Mouse (Mus musculus) erythroblast, adult 5-6 weeks (primary cell): ENCODE results near the gene Card11. TPM values are rescaled to one million over a fixed set of nuclear protein-coding genes. Genes with fewer than 3 reads are reported as not detected.

Experiments used
- ATAC-seq: replicated peaks from 2 replicates; pipeline ENCODE4 v1.8.0; 2016; ENCODE audit warnings: moderate number of reproducible peaks, mild to moderate bottlenecking, moderate TSS enrichment, inconsistent platforms; ENCODE audit not compliant: poor library complexity, low FRiP score, severe bottlenecking
- total RNA-seq, 2 experiments: library from RNA; stranded (forward) in 1 of 2; stranded (reverse) in 1 of 2; fragments of 150-400 nt in 1 of 2; fragments of 200-764, 138-1000 nt in 1 of 2; gene quantifications; 2 replicates each; pipeline versions ENCODE4 v1.2.3 to v1.2.4; 2015 to 2017; ENCODE audit warnings: low replicate concordance in 2 of 2

The Card11 gene
- total RNA-seq, 2 experiments from 2014 or later, result 0.68 to 1.3 TPM

DNA sequence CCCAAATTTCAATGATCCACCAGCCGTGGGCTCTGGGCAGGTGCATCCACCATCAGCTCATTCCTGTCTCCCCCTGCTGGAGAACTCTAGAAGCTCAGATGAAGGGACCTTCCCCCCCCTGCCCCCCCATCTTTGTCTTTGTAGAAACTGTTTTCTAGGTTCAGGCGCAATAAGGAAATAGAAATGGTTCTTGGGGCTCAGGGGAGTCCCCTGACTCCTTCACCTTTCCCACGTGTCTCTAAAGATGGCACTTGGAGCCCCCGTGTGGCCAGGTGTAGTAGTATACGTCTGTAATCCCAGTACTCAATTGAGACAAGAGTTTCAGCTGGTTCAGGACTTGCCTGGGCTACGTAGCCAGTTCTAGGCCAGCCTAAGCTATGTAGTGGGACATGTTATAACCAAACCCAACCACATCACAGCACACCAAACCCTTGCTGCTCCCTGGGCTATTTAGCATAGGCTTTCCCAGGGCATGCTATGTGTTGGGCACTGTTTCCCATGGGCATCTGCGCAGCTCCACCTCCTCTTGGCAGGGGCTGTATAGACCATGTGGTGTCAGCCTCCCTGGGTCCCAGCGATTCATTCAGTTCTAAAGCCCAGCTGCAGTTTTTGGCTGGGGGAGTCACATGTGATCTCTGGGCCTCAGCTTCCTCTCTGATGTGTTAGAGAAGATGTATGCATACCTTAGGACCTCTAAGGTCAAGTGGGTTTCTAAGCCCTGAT is 142.8 kb downstream of the Card11 start:
- ATAC-seq, result peak; percentile 53

DNA sequence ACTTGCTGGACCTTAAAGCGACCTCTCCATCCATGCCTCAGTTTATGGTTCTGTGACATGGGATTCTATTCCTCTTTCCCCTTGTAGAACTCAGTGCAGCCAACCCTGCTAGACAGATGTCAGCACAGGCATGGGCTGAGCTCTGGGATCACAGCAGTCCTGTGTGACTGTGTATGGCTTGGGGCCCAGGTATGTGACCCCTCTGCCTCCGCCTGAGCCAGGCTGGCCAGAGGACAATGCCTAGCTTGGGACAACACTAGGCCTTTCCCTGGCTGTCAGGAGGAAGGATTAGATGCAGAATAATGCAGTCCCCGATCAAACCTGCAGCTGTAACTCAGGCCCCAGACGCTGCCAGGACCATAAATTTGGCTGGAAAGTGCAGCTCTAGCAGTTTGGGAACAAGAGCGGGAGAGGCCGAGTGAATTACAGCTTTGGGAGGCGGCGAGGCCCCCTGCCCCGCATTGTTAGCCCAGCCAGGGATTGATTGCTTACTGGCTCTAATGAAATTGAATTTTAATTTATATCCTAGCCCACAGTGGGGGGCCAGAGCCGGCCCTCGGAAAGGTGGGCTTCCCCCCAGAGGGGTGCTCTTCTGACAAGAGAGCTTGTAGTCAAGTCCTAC is 144.4 kb downstream of the Card11 start:
- ATAC-seq, result no peak

DNA sequence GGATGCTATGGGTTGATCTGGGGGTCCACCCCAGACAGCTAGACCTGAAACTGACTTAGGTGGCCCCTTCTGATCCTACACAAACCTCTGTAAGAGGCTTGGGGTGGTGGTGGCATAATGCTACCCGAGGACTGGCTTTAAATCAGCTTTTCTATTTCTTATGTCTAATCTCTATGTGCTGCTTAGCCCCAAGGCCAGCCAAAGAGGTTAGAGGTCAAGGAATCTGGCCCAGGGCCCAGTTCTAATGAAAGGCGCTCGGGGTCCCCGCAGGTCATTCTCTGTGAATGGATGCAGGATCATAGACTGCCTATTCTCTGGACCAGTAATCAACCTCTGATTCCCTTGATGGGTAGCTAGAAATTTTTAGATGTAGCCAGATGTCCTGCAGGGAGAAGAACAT is 145.7 kb downstream of the Card11 start:
- no peak for ATAC-seq

DNA sequence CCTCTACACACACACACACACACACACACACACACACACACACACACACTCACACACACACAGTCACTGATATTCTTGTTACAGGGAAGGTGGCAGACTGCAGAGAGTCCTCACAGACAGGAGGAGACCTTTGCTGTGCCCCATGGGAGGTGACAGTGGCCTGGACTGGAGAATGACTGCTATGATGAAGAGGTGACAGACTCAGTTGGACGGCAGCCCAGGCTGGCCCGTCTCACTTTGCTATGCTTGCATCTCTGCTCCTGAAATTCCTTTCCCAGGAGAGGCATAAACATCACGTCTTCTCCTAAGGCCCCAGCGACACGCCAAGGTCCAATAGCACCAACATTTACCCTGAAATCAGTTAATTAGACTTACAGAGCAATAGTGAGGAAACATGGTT is 146.7 kb downstream of the Card11 start:
- ATAC-seq, result no peak

DNA sequence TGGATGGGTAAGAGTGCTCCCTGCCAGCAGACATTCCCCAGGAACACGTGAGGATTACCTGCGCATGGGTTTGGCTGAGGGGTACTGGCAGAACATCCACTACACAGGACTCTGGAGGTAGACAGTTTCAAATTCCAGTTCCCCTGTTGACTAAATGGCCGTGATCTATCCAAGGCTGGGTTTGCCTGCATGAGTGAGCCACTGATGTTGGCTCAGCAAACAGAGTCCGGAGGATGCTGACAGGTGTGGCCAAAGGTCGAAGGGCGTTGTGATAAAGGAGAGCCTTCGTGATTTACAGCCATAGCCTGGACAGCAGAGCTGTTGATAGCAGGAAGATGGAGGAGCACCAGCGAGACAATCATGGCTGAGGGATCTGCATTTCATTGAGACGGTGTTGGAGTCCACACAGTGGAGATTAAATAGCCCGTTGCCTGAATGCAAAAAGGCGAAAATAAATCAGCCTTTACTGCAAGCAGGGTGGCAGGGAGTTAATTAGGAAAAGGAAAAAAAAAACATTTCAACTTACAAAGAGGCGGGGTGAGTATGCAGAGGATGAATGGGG is 147.9 kb downstream of the Card11 start:
- no peak for ATAC-seq

DNA sequence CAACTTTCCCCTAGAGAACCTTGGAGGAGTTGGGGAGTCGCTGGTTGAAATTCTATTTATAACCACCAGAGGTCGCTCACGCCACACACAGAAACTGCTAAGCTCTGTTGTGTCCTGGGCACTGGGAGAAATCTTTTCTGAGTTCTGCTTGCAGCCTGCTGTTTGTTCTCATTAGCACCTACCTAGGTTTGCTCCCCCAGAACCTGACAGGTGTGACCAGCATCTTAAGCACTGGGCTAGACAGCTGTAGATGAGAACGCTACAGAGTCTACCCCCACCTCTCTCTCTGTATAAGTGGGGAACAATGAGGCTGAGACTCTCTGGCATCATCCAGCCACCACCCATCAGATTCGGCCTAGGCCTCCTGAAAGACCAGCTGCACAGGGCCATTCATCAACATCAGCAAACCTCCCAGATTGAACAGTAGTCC is 153.1 kb downstream of the Card11 start:
- ATAC-seq, result peak; percentile 83

DNA sequence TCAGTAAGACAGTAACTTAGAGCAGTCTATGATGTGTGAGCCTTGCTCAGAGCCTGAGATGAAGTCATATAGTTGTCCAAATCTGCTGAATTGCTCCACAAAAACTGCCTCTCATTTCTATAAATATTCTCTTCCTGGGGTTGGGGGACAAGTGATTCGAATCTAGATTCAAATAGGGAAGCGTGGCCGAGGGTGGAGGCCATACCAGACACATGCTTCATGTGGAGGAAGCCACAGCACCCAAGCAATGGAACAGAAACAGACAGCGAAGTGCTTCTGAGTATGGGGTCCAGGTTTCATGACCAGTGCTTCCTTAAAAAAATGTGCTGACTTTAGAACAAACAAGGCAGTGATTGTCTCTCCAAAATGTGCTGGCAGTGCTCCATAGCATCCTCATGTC is 158.4 kb downstream of the Card11 start:
- no peak for ATAC-seq

DNA sequence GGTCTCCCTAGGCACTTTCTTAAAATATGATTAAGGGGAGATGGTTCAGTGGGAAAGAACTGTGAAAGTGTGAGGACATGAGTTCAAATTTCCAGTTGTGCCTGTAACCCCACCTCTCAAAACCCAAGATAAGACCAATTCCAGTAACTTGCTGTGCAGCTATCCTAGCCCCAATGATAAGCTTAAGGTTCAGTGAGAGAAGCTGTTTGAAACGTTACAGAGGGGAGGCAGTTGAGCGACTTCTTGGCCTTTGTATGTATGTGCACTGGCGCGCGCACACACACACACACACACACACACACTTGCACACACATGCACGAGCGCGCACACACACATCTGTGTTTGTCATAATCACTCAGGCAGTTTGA is 169.3 kb downstream of the Card11 start:
- ATAC-seq, result no peak

DNA sequence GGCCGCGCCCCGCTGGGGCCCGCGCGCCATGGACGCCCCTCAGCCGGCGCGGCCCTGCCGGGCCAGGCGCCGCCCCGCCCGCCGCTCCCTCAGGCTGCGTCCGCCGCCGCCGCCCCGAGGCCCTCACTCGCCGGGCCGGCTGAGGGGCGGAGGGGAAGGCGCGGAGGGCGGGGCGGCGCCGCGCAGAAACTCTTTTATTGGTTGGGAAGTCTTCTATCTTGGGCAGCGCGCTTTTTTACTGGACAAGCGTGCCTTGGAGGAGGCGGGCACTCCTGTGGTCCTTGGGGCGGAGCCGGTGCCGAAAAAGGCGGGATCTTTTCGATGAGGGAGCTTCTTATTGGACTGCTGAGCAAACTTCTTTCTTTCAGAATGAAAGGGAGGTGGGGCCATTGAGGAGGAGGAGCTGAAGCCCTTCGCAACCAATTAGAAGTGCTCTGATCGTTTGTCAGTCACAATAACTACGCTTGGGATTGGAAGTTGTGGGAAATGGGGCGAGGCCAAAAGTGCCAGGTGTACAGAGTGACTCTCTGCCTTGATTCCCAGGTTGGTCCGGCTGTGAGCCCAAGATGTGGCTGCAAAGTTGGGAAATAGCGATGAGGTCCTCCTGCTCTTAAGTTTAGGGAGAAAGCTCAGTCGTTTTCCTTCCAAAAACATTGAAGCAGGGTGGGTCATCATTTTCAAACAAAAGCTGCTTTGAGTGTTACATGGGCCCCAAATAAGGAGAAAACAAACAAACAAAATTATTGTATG is 169.9 kb downstream of the Card11 start, which contains the start of gene Gna12:
Gna12 (minus strand) TSS at position 118 of the 750 bp plus-strand sequence.
- ATAC-seq, result peak; percentile 95

DNA sequence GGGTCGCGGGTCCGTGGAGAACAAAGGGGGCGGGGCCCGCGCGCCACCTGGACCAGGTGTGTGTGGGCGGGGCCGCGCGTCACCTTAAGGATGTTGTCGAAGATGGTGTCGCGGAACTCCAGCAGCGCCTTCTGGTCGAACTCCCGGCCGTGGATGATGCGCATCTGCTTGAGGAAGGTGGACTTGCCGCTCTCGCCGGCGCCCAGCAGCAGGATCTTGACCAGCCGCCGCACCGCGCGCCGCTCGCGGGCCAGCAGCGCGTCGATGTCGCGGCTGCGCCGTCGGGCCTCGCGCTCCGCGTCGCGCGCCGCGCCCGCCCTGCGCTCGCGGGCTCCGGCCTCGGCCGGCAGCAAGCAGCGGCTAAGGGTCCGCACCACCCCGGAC is 170.5 kb downstream of the Card11 start:
- no peak for ATAC-seq

DNA sequence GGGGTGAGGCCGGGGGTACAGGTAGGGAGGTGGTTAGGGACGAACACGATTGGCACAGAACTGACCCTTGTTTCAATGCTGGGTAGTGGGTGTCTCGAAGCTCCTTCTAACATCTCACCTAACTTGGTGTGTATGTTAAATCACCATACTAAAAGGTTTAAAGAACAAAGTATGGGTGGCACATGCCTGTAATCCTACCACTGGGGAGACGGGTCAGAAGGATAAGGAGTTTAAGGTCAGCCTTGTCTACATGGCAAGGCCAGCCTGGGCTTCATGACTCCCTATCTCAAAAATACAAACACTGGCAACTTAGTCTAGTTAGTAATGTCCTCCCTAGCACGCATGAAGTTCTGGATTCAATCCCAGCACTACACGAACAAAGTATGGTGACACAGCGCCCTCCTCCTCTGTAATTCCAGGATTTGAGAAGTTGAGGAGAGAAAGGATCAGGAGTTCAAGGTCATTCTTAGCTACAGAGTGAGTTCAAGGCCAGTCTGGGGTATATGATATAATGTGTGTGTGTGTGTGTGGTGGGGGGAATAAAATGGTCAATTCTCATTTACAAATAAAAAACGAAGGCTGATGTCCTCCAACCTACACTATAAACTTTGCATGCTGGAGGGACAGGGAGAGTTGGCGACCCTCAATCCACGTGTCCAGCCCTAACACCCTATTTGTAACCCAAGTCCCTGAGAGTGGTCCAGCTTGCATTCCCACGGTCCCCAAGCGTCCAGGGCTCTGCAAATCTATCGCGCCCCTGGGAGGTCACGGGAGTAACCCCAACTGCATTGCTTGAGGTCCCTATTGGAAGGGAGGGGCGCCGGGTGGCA is 171.1 kb downstream of the Card11 start:
- peak; percentile 8; the same call in 1 of the 2 replicates for ATAC-seq

DNA sequence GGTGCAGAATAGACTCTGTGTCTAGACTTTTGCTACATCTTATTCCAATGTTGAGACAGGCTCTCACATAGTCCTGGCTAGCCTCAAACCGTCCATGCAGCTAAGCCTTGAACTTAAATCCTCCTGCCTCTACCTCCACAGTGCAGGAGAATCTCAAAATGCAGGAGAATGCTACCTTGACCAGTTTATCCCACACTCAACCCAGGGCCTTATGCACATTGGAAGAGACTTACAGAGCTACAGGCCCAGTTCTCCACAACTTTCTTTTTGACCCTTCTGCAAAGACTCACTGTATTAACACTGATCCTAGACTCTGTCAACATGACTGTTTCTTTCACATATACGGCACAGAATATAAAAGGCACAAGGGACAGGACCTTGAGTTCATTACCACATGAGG is 172.0 kb downstream of the Card11 start:
- no peak for ATAC-seq

DNA sequence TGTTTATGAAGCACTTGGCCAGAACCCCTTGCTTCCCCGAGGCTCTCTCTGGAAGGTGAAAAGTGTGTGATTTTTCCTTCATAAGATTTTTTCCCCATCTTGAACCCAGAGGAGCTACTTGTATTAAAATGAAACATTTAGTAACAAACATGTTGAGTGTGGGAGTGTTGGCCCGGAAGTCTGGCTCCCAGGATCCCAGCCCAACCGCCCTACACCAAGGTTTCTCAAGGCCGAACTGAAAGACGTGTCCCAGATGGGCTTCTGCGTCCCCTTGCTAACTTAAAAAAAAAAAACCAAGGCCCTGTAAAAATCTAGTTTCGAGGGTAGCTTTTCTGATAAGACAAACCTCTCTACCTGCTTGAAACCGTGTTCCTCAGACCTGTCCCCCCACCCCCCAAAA is 172.5 kb downstream of the Card11 start:
- ATAC-seq, result no peak

DNA sequence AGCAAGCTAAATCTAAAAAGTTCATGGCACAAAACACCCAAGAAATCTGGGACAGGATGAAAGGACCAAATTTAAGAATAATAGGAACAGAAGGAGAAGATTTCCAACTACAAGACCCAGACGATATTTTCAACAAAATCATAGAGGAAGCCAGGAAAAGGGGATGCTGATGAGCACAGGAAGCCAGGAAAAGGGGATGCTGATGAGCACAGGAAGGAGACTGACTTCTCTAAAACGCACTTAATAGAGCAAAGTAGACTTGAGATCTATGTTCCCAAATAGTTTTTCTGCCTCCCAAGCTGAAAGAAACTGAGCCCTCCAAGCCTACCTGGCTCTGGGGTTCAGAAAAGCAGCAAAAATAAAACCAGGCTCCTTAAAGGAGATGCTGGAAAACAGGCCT is 173.0 kb downstream of the Card11 start:
- ATAC-seq, result no peak

DNA sequence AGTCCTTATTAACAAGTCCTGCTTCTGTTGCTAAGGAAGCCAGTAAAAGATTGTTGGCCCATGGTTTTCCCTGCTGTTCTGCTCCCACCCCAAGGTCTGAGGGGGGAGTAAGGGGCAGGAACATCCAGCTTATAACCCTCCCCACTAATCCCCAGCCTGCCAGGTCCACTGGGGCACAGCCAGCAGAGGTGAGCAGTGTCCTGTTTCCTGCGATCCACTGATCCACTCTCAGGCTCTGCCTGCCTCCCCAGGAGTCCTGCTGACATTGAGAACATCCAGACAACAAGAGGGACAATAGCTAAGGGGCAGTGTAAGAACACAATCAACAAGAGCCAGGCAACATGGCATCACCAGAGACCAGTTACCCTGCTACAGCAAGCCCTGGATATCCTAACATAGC is 173.6 kb downstream of the Card11 start:
- ATAC-seq, result no peak

DNA sequence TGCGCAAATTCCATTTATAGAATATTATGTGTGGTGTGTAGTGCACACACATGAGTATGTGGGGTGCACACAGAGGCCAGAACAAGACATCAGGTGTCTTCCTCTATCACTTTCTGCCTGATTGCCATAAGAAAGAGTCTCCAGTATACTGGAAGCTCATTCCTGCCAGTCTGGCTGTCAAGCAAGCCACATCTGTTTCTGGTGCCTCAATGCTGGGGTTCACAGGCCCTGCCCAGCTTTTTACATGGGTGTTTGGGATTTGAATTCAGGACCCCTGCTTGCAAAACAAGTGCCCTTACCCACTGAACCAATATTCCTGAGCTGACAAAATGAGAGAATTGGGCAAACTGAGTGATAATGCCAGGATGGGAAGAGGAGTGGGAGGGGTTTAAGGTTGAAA is 174.3 kb downstream of the Card11 start:
- no peak for ATAC-seq

DNA sequence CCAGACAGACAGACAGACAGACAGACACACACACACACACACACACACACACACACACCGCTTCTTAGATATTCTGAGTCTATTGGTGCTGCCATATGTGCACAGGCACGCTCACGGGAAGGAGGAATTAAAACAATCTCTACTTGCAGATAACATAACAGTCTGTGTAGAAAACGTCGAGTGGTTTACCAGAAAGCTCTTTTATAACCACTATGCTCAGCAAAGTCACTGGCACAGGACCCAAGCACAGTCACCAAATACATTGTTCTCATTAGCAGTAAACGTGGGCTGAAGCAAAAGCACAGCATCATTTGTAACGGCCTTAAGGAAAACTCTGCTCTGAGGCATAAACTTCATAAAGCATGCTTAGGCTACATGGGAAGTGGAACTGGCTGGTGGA is 176.3 kb downstream of the Card11 start:
- ATAC-seq, result no peak

DNA sequence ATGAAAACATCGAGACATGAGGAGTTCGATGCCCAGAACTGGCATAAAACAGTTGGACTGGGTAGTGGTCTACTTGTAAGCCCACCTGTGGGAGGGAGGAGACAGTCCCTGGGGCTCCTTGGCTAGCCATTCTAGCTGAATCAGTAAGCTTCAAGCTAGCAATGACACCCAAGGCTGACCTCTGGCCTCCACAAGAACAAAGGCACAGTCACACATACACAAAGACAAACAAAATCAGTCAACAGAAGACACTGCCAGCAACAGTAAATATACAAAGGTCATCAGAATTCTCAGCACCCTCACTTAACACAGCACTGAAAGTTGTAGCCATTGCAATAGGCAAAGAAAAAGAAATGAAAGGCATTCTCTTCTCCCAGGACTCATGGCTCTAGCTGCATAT is 177.0 kb downstream of the Card11 start:
- ATAC-seq, result no peak
